12 mouse cellular contexts compared by ENCODE assay signal in the genomic region with DNA sequence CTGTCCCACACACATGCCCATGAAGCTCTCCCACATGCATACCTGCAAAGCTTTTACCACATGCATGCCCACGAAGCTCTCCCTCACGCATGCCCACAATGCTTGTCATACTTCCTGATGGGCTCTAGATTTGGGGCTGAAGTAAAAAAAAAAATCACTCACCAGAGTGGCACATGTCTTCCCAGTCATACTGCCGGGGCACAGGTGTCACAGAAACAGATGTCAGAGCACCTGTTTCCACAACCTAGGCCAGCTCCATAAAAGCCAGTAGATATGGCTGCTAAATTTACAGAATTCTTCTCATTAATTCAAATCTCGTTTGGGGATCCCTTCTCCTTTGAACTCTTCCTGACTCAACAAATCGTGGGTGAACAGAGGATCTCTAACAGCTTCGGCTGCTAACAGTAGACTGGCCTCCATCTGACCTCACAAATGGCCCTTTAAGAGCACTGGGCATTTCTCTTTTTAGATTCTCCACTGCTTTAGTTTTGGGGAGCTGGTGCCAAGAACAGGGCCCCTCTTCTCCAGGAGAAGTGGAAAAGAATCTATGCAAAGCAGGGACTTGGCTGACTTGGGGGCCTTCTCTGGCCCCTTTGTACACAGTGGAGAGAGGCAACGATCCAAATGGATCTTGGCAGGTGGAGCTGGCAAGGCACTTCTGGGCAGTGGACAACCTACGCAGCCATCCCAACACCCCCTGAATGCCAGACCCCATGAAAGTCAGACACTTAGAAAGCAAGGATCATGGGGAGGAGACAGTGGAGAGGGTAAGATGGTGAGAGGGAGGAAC. TPM values are rescaled to one million over a fixed set of nuclear protein-coding genes. Genes with fewer than 3 reads are reported as not detected.
DNase-seq lines count a peak whose midpoint lies in the region; ATAC-seq and TF ChIP-seq lines count a peak whose summit lies in the region.
"Had no signal": no experiment of that assay in that cellular context is flagged by ENCODE, and none has a peak within 500 bp of the region (broad histone marks: within the 10 kb centered on the region; RNA-seq: fewer than 3 reads in every experiment).

No protein-coding gene starts in this region.

- WGBS in forebrain, embryonic 13.5 days, result 73% methylated on average over 8 of the region's 8 CpGs
- WGBS in forebrain, embryonic 12.5 days, result 83% methylated on average over 8 of the region's 8 CpGs
- 69% methylated on average over 8 of the region's 8 CpGs for WGBS in heart, embryonic 14.5 days

- H3K4me2 ChIP-seq in forebrain, embryonic 13.5 days, result no peak overlapping the region
- no peak overlapping the region for H3K4me2 ChIP-seq in forebrain, embryonic 12.5 days
- no peak overlapping the region for H3K4me2 ChIP-seq in heart, embryonic 14.5 days (ENCODE audit: low read length)
- H3K4me2 ChIP-seq: limb, embryonic 13.5 days; midbrain, embryonic 12.5 days had no signal

- no peaks in the 10 kb centered on the region for H3K9me3 ChIP-seq in forebrain, embryonic 13.5 days (replicated peaks)
- no peaks in the 10 kb centered on the region for H3K9me3 ChIP-seq in forebrain, embryonic 12.5 days
- H3K9me3 ChIP-seq in heart, embryonic 14.5 days (ENCODE audit: control insufficient read depth, low read length), result no peaks in the 10 kb centered on the region
- H3K9me3 ChIP-seq: limb, embryonic 13.5 days; midbrain, embryonic 12.5 days had no signal

- H3K4me3 ChIP-seq in forebrain, embryonic 13.5 days, result no peak overlapping the region
- no peak overlapping the region for H3K4me3 ChIP-seq in forebrain, embryonic 12.5 days (replicated peaks)
- H3K4me3 ChIP-seq in layer of hippocampus, adult 2 months, result no peak overlapping the region
- no peak overlapping the region for H3K4me3 ChIP-seq in heart, embryonic 14.5 days (ENCODE audit: control insufficient read depth in 1 of 2, insufficient read depth in 1 of 2, low read depth in 1 of 2, low read length in 2 of 2)
- H3K4me3 ChIP-seq: limb, embryonic 13.5 days; midbrain, embryonic 12.5 days had no signal

- no peak for DNase-seq in layer of hippocampus, adult 2 months (ENCODE audit: low spot score in 2 of 2)
- DNase-seq in layer of hippocampus, adult 9-11 months, result no peak
- DNase-seq in Muller cell, postnatal 12 days (ENCODE audit: inconsistent ontology term), result peak; percentile 52
- no peak for DNase-seq in c-Kit-positive CD71-positive TER-119-positive erythroid progenitor cells, embryonic 14.5 days (ENCODE audit: low spot score)
- no peak for DNase-seq in urinary bladder, adult 18-20 months (ENCODE audit: low spot score in 2 of 2)
- DNase-seq: lung, postnatal 10 days had no signal

- H3K27ac ChIP-seq in forebrain, embryonic 13.5 days, result no peak overlapping the region
- H3K27ac ChIP-seq in forebrain, embryonic 12.5 days, result no peak overlapping the region
- H3K27ac ChIP-seq in layer of hippocampus, adult 2 months, result peak overlapping the region; percentile 86
- H3K27ac ChIP-seq in heart, embryonic 14.5 days (replicated peaks in 1 of 2; ENCODE audit: control insufficient read depth in 1 of 2, insufficient read depth in 1 of 2, low read depth in 2 of 2, low read length in 2 of 2), result peak overlapping the region; percentile 28 to 66; a peak in 2 of 4 replicates
- H3K27ac ChIP-seq: limb, embryonic 13.5 days; midbrain, embryonic 12.5 days; stomach, postnatal 0 days had no signal

- no peak for TF ChIP-seq CTCF in layer of hippocampus, adult 2 months (conservative IDR thresholded peaks at IDR 0.05)

- no peaks in the 10 kb centered on the region for H3K27me3 ChIP-seq in forebrain, embryonic 13.5 days
- H3K27me3 ChIP-seq in forebrain, embryonic 12.5 days, result no peaks in the 10 kb centered on the region
- no peaks in the 10 kb centered on the region for H3K27me3 ChIP-seq in heart, embryonic 14.5 days (ENCODE audit: control insufficient read depth, insufficient read depth, low read length)
- H3K27me3 ChIP-seq: limb, embryonic 13.5 days; midbrain, embryonic 12.5 days had no signal

- H3K4me1 ChIP-seq in forebrain, embryonic 13.5 days, result 0 out of 2 replicates have a peak, but pooled peaks cover 12% of the 10 kb centered on the region
- no peaks in the 10 kb centered on the region for H3K4me1 ChIP-seq in forebrain, embryonic 12.5 days
- H3K4me1 ChIP-seq in heart, embryonic 14.5 days (ENCODE audit: control insufficient read depth in 2 of 2, insufficient read depth in 2 of 2, low read length in 2 of 2), result peaks cover 14 to 20% of the 10 kb centered on the region in 2 experiments
- H3K4me1 ChIP-seq: midbrain, embryonic 12.5 days had no signal

- peaks cover 28% of the 10 kb centered on the region for H3K36me3 ChIP-seq in forebrain, embryonic 13.5 days (ENCODE audit: poor library complexity, severe bottlenecking)
- peaks cover 10% of the 10 kb centered on the region; the same call in 1 of the 2 replicates for H3K36me3 ChIP-seq in forebrain, embryonic 12.5 days (replicated peaks)
- peaks cover 15% of the 10 kb centered on the region for H3K36me3 ChIP-seq in heart, embryonic 14.5 days (ENCODE audit: control insufficient read depth, insufficient read depth, low read length)

- ATAC-seq in forebrain, embryonic 13.5 days, result peak; percentile 5; the same call in 1 of the 2 replicates
- ATAC-seq in forebrain, embryonic 12.5 days (ENCODE audit: low FRiP score), result no peak
- ATAC-seq in heart, embryonic 14.5 days (ENCODE audit: insufficient number of reproducible peaks, insufficient read depth, low FRiP score, low read depth), result no peak

- no peak overlapping the region for H3K9ac ChIP-seq in forebrain, embryonic 13.5 days
- H3K9ac ChIP-seq in forebrain, embryonic 12.5 days, result no peak overlapping the region
- no peak overlapping the region for H3K9ac ChIP-seq in heart, embryonic 14.5 days (ENCODE audit: low read length)
- H3K9ac ChIP-seq: limb, embryonic 13.5 days; midbrain, embryonic 12.5 days had no signal

RNA-seq across cellular contexts. Expression of gene Otulin, which starts 55.3 kb away (rescaled TPM):
- polyA plus RNA-seq in forebrain, embryonic 13.5 days (2015; fragmentation: Nextera tagmentation; extraction: Ambion mirVana), result 26.3 and 29.2 TPM in 2 replicates
- polyA plus RNA-seq in forebrain, embryonic 12.5 days (2016; fragmentation: Nextera tagmentation; extraction: Ambion mirVana), result 32.5 and 32.7 TPM in 2 replicates
- total RNA-seq in layer of hippocampus, adult 2 months (2021), result 10 to 100 TPM; 19.4 to 23.1 TPM
- 37.4 and 38.1 TPM in 2 replicates for polyA plus RNA-seq in heart, embryonic 14.5 days (2014; fragmentation: Nextera tagmentation; extraction: Ambion mirVana)

Comparison
In these comparisons a context has a peak if more than half of its experiments do, and no peak if none do; other contexts are left out.
1. H3K27ac ChIP-seq: peak in layer of hippocampus, adult 2 months (single experiment) and heart, embryonic 14.5 days (2 of 2); none in forebrain, embryonic 13.5 days (single experiment) and forebrain, embryonic 12.5 days (single experiment).